Mouse (Mus musculus): ENCODE data around the gene Dab1. TPM values are rescaled to one million over a fixed set of nuclear protein-coding genes. Genes with fewer than 3 reads are reported as not detected.

Dab1 gene
- polyA plus RNA-seq, 1 experiment from 2014 or later = 14.3 TPM

DNA sequence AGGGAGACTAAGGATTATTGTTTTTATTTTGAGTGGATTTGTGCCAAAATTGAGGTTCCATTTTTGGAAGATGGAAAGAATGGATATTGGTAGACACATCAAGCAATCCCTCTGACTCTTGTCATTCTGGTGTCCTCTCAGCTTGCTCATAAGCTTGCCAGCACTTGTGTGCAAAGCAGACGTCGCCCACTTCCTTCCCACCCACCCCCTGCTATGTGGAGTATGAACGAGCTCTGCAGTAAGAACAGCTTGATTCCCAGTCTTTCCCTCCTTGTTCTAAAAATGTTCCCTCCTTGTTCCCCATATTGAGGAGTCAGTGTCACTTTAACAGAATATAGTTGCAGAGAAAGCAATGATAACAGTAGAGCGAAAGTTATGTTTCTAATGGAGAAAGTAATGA lies 11.0 kb downstream of the Dab1 start:
- no peak overlapping the region for H3K9ac ChIP-seq
- H3K27ac ChIP-seq (replicated peaks) = no peak overlapping the region
- no peak overlapping the region for H3K4me2 ChIP-seq (replicated peaks)
- no peaks in the 10 kb centered on the region for H3K36me3 ChIP-seq
- WGBS = 64% methylated on average over 4 of the region's 4 CpGs
- no peaks in the 10 kb centered on the region for H3K4me1 ChIP-seq
- H3K27me3 ChIP-seq = no peaks in the 10 kb centered on the region
- H3K9me3 ChIP-seq (replicated peaks) = no peaks in the 10 kb centered on the region
- H3K4me3 ChIP-seq (replicated peaks) = no peak overlapping the region
- ATAC-seq (ENCODE audit: insufficient number of reproducible peaks, low FRiP score, low TSS enrichment, low read depth) = no peak

- no peak overlapping the region for H3K4me3 ChIP-seq (replicated peaks)
- ATAC-seq (ENCODE audit: insufficient number of reproducible peaks, low FRiP score, low TSS enrichment, low read depth) = no peak
- H3K9me3 ChIP-seq (replicated peaks) = no peaks in the 10 kb centered on the region
- no peaks in the 10 kb centered on the region for H3K36me3 ChIP-seq
- no peaks in the 10 kb centered on the region for H3K27me3 ChIP-seq
- whole genome bisulfite sequencing = 50% methylated on average over 5 of the region's 5 CpGs
- no peak overlapping the region for H3K9ac ChIP-seq
- no peak overlapping the region for H3K4me2 ChIP-seq (replicated peaks)
- no peak overlapping the region for H3K27ac ChIP-seq (replicated peaks)
- H3K4me1 ChIP-seq = no peaks in the 10 kb centered on the region
These were observed 17.1 kb downstream of the Dab1 start for GRCm38 (mm10) chr4:103636168-103636776.

- ATAC-seq (ENCODE audit: insufficient number of reproducible peaks, low FRiP score, low TSS enrichment, low read depth) = no peak
- Histone ChIP-seq H3K9me3 (replicated peaks) (no peaks in the 10 kb centered on the region), H3K27ac (replicated peaks) (no peak overlapping the region)
These were observed 29.2 kb downstream of the Dab1 start for GRCm38 (mm10) chr4:103648209-103648896.

DNA sequence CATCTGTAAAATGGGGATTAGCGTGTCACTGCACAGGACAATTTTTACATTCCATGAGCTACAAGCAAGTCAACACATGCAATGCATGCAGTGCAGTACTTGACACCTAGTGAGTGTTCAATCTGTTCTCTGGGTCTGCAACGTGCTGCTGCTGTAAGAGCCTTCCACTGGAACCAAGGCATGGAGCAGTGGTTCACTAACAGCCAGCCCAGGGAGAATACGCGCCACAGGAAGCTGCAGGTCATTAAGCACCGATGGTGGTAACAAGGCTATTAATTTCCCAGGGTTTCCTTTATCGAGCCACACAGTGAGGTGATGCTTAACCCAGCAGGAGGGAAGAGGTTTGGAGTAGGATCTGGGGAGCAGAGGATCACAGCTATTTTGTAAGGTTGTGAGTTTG lies 36.6 kb downstream of the Dab1 start:
- no peak for ATAC-seq (ENCODE audit: insufficient number of reproducible peaks, low FRiP score, low TSS enrichment, low read depth)
- 54% methylated on average over 6 of the region's 6 CpGs for WGBS

More at GRCm38 (mm10) chr4:103648209-103648896, 29.2 kb downstream of the Dab1 start:
- H3K9ac ChIP-seq = no peak overlapping the region
- no peaks in the 10 kb centered on the region for H3K36me3 ChIP-seq
- no peak overlapping the region for H3K4me3 ChIP-seq (replicated peaks)
- H3K27me3 ChIP-seq = no peaks in the 10 kb centered on the region
- no peaks in the 10 kb centered on the region for H3K4me1 ChIP-seq
- 23% methylated on average over 9 of the region's 9 CpGs for WGBS
- H3K4me2 ChIP-seq (replicated peaks) = no peak overlapping the region

DNA sequence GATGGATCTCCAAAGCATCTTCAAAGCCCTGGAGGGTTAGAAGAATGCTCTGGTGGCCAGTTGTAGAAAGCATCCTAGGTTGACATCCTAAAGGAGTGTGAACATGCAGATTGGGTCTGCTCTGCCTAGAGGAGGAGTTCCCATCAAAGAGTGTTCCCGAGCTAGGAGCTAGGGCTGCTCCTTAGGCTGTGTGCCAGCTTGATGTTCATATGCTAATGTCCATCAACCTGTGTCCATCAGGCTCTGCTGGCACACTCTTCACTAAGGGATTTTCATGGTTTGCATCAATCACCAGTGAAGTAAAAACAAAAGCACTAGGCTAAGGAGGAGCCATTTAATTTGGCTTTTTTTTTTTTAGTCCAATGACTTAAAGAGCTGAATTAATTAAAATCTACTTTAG lies 42.2 kb downstream of the Dab1 start:
- Histone ChIP-seq H3K27me3 (no peaks in the 10 kb centered on the region), H3K9me3 (replicated peaks) (no peaks in the 10 kb centered on the region), H3K4me2 (replicated peaks) (no peak overlapping the region), H3K4me3 (replicated peaks) (no peak overlapping the region), H3K27ac (replicated peaks) (no peak overlapping the region), H3K36me3 (no peaks in the 10 kb centered on the region), H3K4me1 (no peaks in the 10 kb centered on the region), H3K9ac (no peak overlapping the region)
- ATAC-seq (ENCODE audit: insufficient number of reproducible peaks, low FRiP score, low TSS enrichment, low read depth) = no peak
- WGBS = 57% methylated on average over 1 of the region's 1 CpGs

More for the DNA sequence above, 36.6 kb downstream of the Dab1 start:
- Histone ChIP-seq H3K36me3 (no peaks in the 10 kb centered on the region), H3K27me3 (no peaks in the 10 kb centered on the region), H3K27ac (replicated peaks) (no peak overlapping the region), H3K4me3 (replicated peaks) (no peak overlapping the region), H3K4me1 (no peaks in the 10 kb centered on the region), H3K9ac (no peak overlapping the region), H3K4me2 (replicated peaks) (no peak overlapping the region), H3K9me3 (replicated peaks) (no peaks in the 10 kb centered on the region)

DNA sequence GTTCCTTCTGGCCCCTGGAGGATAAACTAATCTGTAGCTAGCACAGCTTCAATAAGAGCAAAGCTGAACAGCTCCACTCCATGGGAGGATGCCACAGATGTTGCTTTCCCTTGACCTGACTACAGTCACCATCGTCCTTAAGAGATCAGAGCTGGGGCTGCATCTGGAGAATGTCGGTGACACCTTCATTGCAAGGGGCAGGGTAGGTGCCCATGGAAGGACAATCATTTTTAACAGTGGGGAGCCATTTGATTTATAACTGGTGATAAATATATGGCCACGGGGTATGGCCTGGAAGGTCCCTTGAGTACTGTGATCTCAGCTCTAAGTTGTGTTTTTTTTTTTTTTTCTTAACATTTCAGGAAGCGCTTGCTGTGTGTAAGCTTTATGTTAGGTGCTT lies 48.3 kb downstream of the Dab1 start:
- no peaks in the 10 kb centered on the region for H3K4me1 ChIP-seq
- no peak overlapping the region for H3K9ac ChIP-seq
- no peaks in the 10 kb centered on the region for H3K9me3 ChIP-seq (replicated peaks)
- no peak overlapping the region for H3K4me2 ChIP-seq (replicated peaks)
- WGBS = 90% methylated on average over 4 of the region's 4 CpGs
- H3K36me3 ChIP-seq = no peaks in the 10 kb centered on the region
- no peak overlapping the region for H3K4me3 ChIP-seq (replicated peaks)
- no peak for ATAC-seq (ENCODE audit: insufficient number of reproducible peaks, low FRiP score, low TSS enrichment, low read depth)
- H3K27ac ChIP-seq (replicated peaks) = no peak overlapping the region
- H3K27me3 ChIP-seq = no peaks in the 10 kb centered on the region

- Histone ChIP-seq H3K9me3 (replicated peaks) (no peaks in the 10 kb centered on the region), H3K9ac (no peak overlapping the region), H3K27ac (replicated peaks) (no peak overlapping the region), H3K36me3 (no peaks in the 10 kb centered on the region), H3K27me3 (no peaks in the 10 kb centered on the region), H3K4me3 (replicated peaks) (no peak overlapping the region), H3K4me1 (no peaks in the 10 kb centered on the region), H3K4me2 (replicated peaks) (no peak overlapping the region)
- no peak for ATAC-seq (ENCODE audit: insufficient number of reproducible peaks, low FRiP score, low TSS enrichment, low read depth)
- 69% methylated on average over 1 of the region's 1 CpGs for WGBS
These were observed 58.0 kb downstream of the Dab1 start for GRCm38 (mm10) chr4:103677195-103677594.

DNA sequence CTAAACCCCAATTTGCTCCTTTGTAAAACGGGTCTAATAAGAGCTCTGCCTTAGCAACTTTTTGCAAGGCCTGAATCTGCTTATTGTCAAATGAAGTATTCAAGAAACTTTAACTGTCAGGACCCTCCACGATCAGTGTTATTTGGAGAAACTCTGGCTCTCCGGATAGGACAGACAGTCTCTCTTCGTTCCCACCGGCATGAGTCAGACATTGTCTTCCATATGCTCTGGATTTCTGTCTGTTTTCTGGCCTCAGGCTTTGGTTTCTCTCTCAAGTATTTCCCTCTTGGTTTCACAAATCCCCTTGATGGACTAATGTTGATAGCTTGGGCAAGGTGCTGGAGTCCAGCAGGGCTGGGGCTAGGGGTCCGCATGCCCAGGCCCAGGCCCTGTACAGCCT lies 59.3 kb downstream of the Dab1 start:
- Histone ChIP-seq H3K27me3 (no peaks in the 10 kb centered on the region), H3K36me3 (no peaks in the 10 kb centered on the region), H3K27ac (replicated peaks) (no peak overlapping the region), H3K4me2 (replicated peaks) (no peak overlapping the region), H3K9me3 (replicated peaks) (no peaks in the 10 kb centered on the region), H3K4me3 (replicated peaks) (no peak overlapping the region), H3K4me1 (no peaks in the 10 kb centered on the region), H3K9ac (no peak overlapping the region)
- no peak for ATAC-seq (ENCODE audit: insufficient number of reproducible peaks, low FRiP score, low TSS enrichment, low read depth)
- WGBS = 70% methylated on average over 6 of the region's 6 CpGs

DNA sequence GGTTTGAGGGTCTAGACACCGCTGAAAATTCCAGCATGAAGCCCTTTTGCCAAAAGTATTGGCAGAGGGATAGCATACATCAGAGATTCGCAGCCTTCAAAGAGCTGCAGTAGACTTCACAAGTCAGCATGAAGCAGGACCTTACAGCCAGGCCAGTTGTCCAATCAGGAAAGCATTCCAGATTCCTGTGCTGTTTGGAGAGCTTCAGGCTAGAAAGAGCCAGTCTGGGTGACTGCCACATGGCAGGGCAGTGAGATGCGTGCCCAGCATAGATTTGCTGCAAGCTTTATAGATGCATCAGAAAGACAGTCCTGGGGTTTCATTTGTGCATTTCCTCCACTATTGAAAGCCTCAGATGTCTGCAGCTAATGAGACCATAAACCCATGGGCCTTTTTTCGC lies 66.0 kb downstream of the Dab1 start:
- H3K4me2 ChIP-seq (replicated peaks) = no peak overlapping the region
- no peaks in the 10 kb centered on the region for H3K4me1 ChIP-seq
- H3K27me3 ChIP-seq = no peaks in the 10 kb centered on the region
- H3K9ac ChIP-seq = no peak overlapping the region
- H3K36me3 ChIP-seq = no peaks in the 10 kb centered on the region
- no peak for ATAC-seq (ENCODE audit: insufficient number of reproducible peaks, low FRiP score, low TSS enrichment, low read depth)
- H3K9me3 ChIP-seq (replicated peaks) = no peaks in the 10 kb centered on the region
- 80% methylated on average over 4 of the region's 4 CpGs for WGBS
- no peak overlapping the region for H3K4me3 ChIP-seq (replicated peaks)
- no peak overlapping the region for H3K27ac ChIP-seq (replicated peaks)

DNA sequence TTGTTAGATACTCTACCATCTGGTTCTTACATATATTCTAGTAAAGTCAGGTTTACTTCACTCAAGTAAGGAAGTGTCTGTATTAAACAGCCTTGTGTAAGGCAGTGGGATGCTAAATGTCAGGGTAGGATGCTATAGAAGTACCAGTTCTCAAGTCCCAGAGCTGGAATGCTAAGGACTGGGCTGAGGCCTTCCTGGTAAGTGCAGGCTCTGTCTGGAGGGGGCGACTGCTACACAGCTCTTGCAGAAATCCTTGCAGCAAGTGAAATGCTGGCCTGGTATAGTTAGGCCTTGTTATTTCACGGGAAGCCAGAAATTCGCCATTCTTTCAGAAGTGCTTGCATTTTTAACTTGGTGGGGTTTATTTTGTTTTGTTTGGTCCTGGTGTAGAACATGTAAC lies 72.6 kb downstream of the Dab1 start:
- no peak overlapping the region for H3K4me3 ChIP-seq (replicated peaks)
- no peak; the same call in 1 of the 2 replicates for ATAC-seq (ENCODE audit: insufficient number of reproducible peaks, low FRiP score, low TSS enrichment, low read depth)
- H3K27ac ChIP-seq (replicated peaks) = no peak overlapping the region
- no peaks in the 10 kb centered on the region for H3K4me1 ChIP-seq
- 38% methylated on average over 3 of the region's 3 CpGs for WGBS
- H3K4me2 ChIP-seq (replicated peaks) = no peak overlapping the region
- H3K27me3 ChIP-seq = no peaks in the 10 kb centered on the region
- H3K36me3 ChIP-seq = no peaks in the 10 kb centered on the region
- no peak overlapping the region for H3K9ac ChIP-seq
- H3K9me3 ChIP-seq (replicated peaks) = no peaks in the 10 kb centered on the region

GRCm38 (mm10) chr4:103699755-103700154 lies 80.6 kb downstream of the Dab1 start:
- no peaks in the 10 kb centered on the region for H3K27me3 ChIP-seq
- no peaks in the 10 kb centered on the region for H3K36me3 ChIP-seq
- no peak overlapping the region for H3K4me3 ChIP-seq (replicated peaks)
- no peak for ATAC-seq (ENCODE audit: insufficient number of reproducible peaks, low FRiP score, low TSS enrichment, low read depth)
- 34% methylated on average over 4 of the region's 4 CpGs for WGBS
- no peaks in the 10 kb centered on the region for H3K4me1 ChIP-seq
- no peak overlapping the region for H3K27ac ChIP-seq (replicated peaks)
- no peak overlapping the region for H3K4me2 ChIP-seq (replicated peaks)
- no peaks in the 10 kb centered on the region for H3K9me3 ChIP-seq (replicated peaks)
- no peak overlapping the region for H3K9ac ChIP-seq

GRCm38 (mm10) chr4:103700392-103700791 lies 81.2 kb downstream of the Dab1 start:
- Histone ChIP-seq H3K4me2 (replicated peaks) (no peak overlapping the region), H3K27ac (replicated peaks) (no peak overlapping the region), H3K36me3 (no peaks in the 10 kb centered on the region)

More at GRCm38 (mm10) chr4:103700392-103700791, 81.2 kb downstream of the Dab1 start:
- Histone ChIP-seq H3K4me1 (no peaks in the 10 kb centered on the region), H3K9me3 (replicated peaks) (no peaks in the 10 kb centered on the region), H3K27me3 (no peaks in the 10 kb centered on the region), H3K4me3 (replicated peaks) (no peak overlapping the region), H3K9ac (no peak overlapping the region)
- no peak for ATAC-seq (ENCODE audit: insufficient number of reproducible peaks, low FRiP score, low TSS enrichment, low read depth)
- 65% methylated on average over 6 of the region's 6 CpGs for WGBS
